Mouse (Mus musculus): ENCODE measurements at regions not wholly inside any gene's neighbourhood (a gene's known extent, or its start where the extent isn't known, plus 50 kb on each side); places are given as distances from the start of the nearest gene placed in this dataset.
A peak's percentile ranks its signal among the peaks of the same experiment; 100 is the strongest.

DNA sequence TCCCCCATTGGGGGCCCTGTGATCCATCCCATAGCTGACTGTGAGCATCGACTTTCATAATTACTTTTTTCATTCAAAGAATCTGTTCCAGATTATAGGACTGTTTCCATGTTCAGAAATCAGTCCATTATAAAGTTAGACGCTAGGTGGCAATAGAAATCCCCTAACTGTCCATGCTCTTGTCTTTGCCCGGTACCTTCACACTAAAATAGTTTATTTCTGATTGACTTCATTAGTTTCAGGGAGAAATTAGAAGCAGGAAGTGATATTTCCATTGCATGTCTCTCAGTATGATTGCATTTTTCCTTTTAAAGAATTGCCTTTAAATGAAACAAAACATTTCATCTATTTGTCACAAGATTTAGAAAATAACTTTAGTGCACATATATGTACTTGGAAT, 131.7 kb downstream of the Fbxo8 start:
- peak; percentile 20 for DNase-seq (ENCODE audit: low read depth, low spot score)

DNA sequence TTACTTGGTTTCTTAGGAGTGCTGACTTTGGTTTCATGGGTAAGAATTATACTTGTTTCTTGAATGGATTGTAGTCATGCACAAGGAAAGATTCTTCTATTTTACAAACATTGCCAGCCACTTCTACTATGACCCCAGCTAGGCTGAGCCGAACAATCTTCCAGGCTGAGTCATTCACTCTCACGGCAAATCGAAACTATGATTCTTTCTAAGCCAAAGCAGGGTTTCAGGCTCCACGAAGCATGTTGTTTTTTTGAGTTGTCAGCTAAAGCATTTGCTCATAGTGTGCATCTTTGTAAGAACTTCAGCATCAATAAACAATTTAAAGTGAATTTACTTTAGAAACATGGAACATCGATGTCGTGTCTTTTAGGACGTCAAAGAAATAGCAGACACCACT, 133.5 kb downstream of the Fbxo8 start:
- DNase-seq (ENCODE audit: low read depth, low spot score): no peak

DNA sequence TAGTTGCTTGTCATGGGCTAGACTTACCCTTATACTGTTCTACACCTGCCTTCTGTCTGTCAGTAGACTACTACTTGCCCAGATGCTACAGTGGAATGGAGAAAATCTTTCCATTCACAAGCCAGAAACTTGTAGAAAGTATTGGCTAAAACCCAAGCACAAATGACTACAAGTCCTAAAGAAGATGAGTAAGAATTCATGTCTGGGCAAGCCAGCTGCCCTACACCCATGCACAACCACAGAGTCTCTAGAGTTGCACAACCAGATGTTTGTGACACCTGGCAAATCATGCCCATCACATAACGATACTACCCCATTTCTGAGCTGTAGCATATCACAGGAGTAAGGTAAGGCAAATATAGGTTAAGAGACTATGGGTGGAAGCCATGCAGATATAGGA, 144.5 kb downstream of the Fbxo8 start:
- DNase-seq (ENCODE audit: low read depth, low spot score): no peak

DNA sequence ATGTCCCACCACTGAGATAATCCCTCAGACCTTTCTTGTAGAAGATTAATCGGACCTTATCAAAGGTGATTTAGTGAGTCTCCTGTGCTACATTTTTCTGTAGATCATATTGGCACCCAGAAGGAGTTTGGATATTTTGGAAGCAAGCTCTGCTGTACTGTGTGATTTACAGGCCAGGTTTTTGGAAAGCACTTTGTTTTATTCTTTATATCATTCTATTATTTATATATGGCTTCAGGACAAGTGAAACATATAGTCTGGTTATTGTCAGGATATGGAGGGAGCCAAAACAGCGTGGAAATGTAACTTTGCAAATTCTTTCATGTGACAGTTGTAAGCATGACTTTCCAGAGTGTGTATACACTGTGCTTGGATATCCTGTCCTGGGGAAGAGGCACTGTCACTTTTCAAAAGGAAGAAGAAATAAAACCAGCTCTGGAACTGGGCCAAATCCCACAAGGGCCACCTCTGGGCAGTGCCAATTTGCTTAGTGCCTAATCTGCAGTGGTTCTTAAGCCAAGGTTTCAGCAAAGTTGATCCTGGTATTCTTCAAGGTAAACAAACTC, 149.8 kb downstream of the Fbxo8 start:
- DNase-seq (ENCODE audit: low read depth, low spot score): no peak

DNA sequence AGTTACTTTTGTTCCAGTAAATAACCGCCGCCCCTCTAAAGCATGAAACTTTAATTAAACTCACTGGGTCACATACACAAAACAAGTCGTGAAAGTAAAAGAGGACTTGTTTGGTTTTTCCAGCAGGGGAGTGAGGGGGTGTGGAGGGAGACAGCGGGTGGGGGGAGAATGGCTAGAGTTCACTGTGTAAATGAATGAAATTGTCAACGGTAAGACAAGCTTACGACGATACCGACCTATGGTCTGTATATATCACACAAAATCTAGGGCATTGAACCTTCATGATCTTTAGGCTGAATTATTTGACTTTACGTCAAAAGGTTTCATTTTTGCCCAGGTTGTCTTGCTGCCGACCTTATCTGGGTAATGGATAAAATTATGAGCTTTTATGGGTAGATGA, 155.5 kb downstream of the Fbxo8 start:
- DNase-seq (ENCODE audit: low read depth, low spot score): no peak

DNA sequence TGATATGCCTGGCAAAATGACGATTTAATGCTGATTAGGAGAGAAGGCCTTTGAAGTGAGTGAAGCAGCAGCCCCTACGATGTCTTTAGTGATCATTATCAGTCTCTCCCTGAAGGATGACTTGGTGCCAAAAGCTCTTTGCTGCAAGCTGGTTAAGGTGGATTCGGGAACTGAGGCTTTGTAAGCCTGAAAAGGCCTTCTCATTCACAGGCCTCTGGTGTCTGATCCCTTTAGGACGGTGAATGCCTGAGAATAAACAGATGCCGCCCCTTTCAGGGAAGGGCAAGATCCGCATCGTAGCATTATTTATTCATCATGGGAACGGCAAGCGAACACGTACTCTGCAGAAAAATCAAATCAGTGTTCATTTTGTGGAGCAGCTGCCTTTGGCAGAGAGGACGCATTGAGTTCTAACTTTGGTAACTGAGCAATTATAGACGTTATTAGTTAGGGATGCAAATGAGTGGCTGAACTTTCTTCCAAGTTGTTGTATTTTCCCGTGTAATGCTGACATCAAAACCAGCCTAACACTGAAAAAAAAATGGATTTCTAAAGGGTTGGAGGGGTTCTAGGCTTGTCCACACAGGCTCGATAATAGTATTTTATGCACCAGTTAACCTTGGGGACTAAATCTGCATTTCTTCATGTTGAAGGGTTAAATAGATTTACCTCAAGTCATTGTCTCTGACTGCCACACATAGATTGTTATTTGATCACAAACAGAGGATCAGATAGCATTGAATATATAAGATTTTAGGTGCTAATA, 156.2 kb downstream of the Fbxo8 start:
- no peak for DNase-seq (ENCODE audit: low read depth, low spot score)

DNA sequence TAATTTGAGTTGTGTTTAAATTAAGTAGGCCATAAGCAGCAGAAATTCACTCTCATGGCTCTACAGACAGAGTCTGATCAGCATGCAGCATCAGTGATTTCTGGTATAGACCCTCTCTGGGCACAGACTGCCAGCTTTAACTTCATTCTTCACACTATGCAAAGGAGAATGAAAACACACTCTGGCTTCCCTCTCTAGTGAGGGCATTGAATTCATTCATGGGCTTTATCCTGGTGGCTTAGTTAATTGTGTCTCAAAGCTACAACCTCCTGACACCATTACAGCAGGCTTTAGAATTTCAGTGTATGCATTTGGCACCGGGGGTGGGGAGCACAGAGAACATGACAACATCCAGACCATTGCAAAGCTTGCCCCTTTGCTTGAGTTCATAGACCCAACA, 169.1 kb downstream of the Fbxo8 start:
- DNase-seq (ENCODE audit: low read depth, low spot score): no peak

DNA sequence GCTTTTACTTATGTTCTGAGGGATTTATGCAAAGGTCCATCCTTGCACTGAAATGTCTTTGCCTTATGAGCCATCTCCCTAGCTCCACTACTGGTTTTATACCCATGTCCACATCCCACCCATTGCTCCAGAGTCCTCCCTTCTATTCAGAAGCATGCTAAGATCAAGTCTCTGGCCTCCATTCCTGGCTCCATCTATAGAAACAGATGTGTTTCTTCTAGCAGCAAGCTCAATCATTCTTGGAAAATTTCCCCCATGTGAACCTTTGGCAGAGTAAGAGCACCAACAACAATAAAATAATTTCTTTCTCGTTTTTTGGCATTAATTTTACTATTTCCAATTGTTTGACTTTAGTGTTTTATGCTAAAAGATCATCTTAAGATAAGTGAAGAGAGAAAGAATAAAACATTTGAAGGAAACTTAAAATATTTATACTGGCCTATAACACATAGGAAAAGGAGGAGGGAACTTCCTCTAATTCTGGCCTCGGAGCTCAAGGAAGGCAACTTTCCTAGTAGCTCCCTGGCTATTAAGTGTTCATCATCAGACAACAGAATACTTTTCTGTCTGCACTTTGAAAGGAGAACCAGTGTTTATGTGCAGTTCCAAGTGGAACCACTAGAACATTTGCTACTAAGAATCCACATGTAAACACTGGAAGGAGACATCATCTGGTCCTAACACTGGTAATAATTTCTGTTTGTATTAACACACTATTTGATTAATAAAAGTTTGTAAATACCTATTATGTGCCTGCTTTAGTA, 171.8 kb downstream of the Fbxo8 start:
- no peak for DNase-seq (ENCODE audit: low read depth, low spot score)

DNA sequence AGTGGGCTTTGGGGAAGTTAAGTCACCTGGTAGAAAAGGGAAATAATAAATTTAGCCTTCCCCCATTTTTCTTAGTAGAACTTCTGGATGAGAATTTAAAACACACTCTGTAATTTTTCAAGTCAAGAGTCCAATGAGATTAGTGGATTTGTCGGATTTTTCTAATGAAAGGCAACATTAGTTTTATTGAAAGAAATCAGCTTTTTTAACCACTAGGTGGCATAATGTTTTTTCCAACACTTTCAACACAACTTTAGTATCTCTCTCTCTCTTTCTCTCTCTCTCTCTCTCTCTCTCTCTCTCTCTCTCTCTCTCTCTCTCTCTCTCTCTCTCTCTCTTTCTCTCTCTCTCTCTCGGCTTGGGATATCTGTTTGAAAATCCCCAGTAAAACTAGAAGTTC, 173.7 kb downstream of the Fbxo8 start:
- no peak for DNase-seq (ENCODE audit: low read depth, low spot score)

DNA sequence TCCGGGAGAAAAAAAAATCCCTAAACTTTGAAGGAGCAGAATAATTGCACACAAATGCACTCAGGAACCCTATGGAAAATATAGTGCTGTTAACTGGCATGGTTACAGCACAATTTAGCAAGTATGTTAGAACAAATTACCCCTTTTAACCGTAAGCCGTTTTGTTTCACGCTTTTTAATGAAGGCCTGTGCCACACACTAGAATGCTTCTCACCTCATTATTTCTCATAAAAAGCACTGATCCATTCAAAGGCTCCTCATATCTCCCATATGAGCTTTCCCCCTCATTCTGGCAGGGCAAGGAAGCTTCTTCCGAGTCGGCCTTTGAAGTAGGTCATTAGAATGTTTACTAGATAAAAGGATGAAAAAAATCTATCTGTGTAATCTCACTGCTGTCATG, 182.4 kb downstream of the Fbxo8 start:
- no peak for DNase-seq (ENCODE audit: low read depth, low spot score)

DNA sequence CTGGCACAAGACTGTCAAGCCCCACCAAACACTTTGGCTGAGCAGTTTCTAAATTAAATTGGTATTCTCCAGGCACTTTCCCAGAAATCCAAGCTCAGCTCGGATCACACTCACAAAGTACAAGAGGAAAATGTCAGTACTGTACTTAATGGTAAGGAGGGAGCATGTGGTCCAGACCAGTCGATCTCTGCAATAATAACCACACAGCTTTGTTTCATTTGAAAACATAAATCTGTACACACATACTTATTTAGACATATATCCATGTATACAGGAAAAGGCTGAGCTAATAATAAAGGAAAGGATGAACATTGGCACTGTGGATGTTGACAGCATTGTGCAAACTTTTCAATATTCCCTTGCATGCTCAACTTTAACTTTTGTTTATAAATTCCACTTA, 184.1 kb downstream of the Fbxo8 start:
- DNase-seq (ENCODE audit: low read depth, low spot score): no peak

DNA sequence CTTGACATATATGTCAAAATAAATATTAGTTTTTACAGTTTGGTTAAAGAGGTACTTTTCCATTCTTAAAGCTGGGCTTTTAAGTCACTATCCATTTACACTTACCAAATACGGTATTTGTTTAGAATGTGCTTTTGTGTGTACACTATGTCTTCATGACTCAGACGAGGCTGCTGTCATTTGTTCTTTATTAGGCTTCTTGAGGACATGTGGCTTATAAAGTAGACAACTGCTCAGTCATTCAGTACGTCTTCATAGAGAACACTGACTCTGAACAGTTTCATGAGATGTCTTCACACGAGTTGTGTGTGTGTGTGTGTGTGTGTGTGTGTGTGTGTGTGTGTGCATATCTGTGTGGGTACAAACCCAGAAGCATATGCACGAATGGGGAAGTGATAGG, 216.1 kb downstream of the Fbxo8 start:
- DNase-seq (ENCODE audit: low read depth, low spot score): no peak

DNA sequence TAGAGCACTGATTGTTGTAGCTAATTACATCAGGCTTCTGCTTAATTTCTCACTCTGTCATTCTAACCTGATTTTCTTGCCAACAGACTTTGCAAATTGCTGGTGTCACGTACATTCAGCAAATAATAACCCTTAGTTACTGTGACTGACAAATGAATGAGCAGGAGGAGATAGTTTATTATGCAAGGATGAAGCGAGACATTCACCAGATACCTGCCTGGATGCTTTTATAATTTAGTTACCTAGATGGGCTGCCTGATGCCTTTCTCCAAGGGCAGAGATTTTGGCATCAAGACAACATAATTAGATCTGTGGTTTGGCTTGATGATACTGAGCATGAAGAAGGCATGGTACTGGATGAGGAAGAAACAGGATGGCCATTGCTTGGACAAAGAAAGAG, 233.6 kb downstream of the Fbxo8 start:
- no peak for DNase-seq (ENCODE audit: low read depth, low spot score)

DNA sequence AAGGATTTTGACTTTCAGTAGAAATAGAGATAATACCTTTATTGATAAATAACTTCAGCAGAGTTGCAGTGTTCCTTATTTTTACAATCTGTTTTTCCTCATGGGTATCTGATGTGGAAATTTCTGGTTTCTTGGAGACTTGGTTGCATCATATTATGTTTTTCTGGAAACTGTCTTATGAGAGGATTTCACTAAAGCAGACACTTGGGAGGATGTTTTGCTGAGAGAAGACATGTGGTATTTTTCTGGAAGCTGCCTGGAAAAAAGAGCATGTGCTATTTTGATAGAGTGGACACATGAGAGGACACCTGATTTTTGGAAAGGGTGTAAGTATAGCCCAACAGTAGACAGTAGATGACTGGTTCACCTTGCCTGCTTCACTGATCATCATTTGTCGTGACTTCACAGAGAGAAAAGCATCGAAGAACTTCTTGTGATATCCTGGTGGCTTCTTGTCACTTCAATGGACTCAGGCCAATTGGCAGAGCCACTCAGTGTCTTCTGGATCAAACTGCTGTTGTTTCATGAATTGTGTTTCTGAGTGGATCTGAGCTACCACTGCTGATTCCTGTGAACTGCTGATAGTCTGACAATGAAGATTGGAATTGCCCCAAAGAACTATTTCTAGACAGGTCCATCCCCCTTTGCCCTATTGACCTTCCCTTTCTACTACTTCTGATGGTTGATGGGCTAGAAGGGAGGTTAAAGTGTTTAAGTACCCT, 238.8 kb downstream of the Fbxo8 start:
- DNase-seq (ENCODE audit: low read depth, low spot score): no peak

DNA sequence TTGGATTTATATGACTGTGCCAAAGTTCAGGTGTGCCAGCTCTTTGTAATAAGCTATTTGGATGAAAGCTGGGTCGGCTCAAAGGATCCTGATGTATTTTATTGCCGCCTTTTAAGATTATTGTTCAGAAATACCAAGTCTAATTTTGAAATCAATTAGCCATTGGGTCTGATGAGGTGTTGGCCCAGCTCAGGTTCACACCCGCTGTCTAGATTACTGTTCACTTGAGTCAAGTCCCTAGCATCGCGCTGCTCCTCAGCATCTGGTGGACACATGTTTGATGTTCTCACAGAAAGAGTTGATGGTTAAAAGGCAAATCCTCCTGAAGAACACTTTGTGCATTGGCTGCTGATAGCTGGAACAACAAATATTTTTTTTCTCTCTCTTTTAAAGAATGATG, 281.8 kb downstream of the Fbxo8 start:
- DNase-seq (ENCODE audit: low read depth, low spot score): no peak

DNA sequence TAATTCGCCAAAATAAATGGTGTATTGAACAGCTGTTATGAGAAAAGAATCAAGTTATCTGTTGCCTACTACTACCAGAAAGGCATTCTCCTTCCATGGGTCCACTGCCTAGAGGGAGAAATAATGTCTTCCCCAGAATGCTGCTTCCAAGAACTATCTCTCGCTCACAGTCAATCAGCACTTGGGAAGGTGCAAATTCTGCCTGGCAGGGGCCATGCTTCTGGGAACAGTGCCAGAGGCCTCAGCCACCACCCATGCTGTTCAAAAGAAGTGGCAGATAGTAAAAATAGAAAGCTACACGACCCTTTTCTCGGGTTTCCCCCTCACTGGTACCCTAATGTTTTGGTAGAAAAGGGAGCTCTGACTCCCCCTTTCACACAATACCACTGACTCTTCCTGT, 282.2 kb downstream of the Fbxo8 start:
- no peak for DNase-seq (ENCODE audit: low read depth, low spot score)

DNA sequence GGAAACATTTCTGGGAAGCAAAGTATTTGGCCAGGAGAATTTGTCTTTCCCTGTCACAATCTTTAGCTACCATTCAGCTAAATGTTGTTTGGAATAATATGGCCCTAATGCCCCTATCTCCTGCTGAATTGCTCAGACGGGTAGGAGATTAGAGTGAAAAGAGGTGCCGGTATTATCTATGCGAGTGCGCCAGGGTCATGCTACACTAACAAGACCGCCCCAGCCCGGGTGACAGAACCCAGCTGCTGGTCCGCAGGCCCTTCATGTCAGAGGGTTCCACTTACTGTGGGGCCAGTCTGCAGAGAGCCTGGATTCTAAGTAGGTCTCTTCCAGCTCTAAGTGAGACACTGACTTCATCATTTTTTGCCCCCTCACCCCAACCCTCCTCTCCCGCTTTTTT, 332.6 kb downstream of the Fbxo8 start:
- no peak for DNase-seq (ENCODE audit: low read depth, low spot score)

DNA sequence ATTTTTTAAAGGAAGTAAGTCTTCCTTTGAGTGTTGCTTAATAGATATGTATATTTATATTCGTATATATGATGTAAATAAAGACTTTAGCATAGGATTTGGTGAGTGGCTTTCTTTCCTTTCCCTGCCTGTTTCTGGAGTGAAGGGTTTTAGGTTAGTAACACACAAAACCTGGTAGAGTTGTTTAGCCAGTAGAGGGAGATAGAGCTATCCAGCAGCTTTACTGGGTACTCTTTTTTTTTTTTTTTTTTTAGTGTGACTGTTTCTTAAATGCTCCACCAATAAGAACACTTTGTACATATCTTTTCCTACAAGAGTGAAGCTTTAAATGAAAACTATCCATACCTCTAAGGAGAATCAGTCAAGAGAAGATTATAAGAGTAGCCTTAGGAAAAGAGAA, 333.3 kb downstream of the Fbxo8 start:
- no peak for DNase-seq (ENCODE audit: low read depth, low spot score)

DNA sequence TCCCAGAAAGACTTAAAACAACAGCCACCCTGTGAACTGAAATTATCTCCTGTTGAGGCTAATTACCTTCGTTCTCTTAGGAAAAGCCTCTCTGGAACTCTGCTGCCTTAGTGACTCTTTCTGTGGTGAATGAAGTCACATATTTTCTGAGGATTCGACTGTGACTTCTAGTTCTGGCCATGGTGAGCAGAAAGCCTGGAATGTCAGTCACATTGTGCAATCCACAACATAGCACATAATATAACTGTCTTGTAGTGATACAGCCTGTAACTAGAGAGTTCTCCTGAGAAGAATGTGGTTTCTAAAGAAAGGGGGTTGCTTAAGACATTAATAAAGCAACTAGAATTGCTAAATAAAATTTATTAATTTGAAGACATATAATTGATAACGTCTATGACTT, 342.7 kb downstream of the Fbxo8 start:
- DNase-seq (ENCODE audit: low read depth, low spot score): no peak

DNA sequence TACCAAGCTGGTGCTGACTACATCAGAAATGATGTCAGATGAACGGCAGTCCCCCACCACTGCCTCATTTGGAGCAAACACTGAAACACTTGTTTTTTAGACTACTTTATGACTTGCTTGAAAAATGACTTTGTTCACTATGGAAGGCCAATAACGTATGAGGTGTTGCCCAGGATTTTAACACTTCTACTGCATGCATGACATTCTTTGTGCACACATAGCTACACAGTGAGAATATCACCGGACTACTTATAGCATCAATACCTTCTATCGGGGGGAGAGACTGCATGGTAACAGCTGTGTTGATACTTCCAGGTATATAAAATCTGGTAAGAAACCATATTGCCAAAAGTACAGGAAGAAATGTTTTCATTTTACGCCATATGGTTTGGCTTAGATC, 364.5 kb downstream of the Fbxo8 start:
- no peak for DNase-seq (ENCODE audit: low read depth, low spot score)

DNA sequence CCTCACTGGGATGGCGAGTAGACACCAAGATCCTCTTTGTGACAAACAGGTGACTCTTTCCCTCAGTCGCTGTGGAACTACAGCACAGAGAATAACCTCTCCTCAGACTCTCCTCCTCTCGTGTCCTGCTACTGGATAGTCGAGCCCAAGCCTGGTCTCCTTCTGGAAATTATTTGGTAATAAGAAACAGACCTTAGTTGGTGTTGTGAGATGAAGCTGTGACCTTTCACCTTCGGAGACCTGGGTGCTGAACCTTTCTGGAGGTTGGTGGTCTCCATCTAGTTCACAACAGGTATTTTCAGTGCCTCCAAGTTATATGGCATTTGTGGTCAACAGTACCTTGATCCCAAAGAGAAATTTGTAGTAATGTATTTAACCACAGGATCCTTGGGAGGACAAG, 365.1 kb downstream of the Fbxo8 start:
- no peak for DNase-seq (ENCODE audit: low read depth, low spot score)

DNA sequence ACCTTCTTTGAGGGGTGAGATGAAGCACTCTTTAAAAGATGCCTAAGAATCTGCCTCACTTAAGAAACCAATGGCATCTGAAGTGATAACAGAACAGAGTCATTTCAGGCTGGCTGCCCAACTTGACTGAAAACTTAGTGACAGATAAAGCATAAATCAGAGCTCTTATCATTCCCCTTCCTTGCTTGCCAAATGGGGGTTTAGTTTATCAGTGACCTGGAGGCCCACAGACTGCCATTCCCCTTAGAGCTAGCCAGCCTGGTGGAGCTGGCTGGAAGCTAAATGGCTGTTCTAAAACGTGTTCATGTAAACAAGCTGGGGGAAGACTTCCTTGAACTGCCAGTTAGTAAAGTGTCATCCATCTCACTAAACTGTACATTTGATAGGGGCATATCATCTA, 373.8 kb downstream of the Fbxo8 start:
- no peak for DNase-seq (ENCODE audit: low read depth, low spot score)

Data from A20 (cell line).